ENCODE assay signal across 20 mouse cellular contexts in the genomic region with DNA sequence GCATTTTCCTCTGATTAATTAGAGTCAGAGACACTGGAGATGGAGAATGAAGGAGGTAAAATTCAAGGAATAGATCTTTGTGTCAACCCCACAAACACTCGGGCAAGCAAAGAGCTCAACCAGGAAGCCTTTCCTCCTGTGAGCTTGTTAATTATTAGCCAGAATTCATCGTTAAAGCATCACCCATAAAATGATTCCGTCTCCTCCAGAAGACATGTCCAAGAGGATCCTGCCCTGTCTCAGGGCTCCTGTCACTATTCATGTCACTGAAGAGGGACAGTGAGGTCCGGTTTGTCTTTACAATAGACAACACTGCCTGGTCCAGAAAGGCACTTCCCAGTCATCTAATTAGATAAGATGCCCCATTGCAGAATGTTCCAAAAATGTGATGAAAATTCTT. TPM values are rescaled to one million over a fixed set of nuclear protein-coding genes. Genes with fewer than 3 reads are reported as not detected.
"Had no signal": no experiment of that assay in that cellular context is flagged by ENCODE, and none has a peak within 500 bp of the region (broad histone marks: within the 10 kb centered on the region; RNA-seq: fewer than 3 reads in every experiment).

No protein-coding gene starts in this region.

- H3K27ac ChIP-seq: midbrain, embryonic 12.5 days; neural tube, embryonic 13.5 days; neural tube, embryonic 15.5 days had no signal

- ATAC-seq: midbrain, embryonic 16.5 days had no signal

- H3K9me3 ChIP-seq: midbrain, embryonic 10.5 days; midbrain, embryonic 12.5 days; neural tube, embryonic 13.5 days; neural tube, embryonic 15.5 days had no signal

- DNase-seq: lung, embryonic 14.5 days; lung, postnatal 10 days; lung, postnatal 4 days; midbrain, embryonic 14.5 days; right cerebral cortex, adult 18-20 months; right cerebral cortex, postnatal 25 days; right cerebral cortex, postnatal 4 days; spleen, adult 18-20 months; thymus, adult 18-20 months; thymus, postnatal 14 days; thymus, postnatal 36 days had no signal

- H3K4me2 ChIP-seq: lung, embryonic 14.5 days; midbrain, embryonic 12.5 days; neural tube, embryonic 13.5 days; neural tube, embryonic 15.5 days had no signal

- H3K27me3 ChIP-seq: midbrain, embryonic 12.5 days; neural tube, embryonic 13.5 days; neural tube, embryonic 15.5 days had no signal

- H3K9ac ChIP-seq: lung, embryonic 14.5 days; midbrain, embryonic 12.5 days; neural tube, embryonic 13.5 days; neural tube, embryonic 15.5 days had no signal

- H3K4me1 ChIP-seq: midbrain, embryonic 12.5 days had no signal

- H3K4me3 ChIP-seq: midbrain, embryonic 10.5 days; midbrain, embryonic 12.5 days; myocyte; neural tube, embryonic 13.5 days; neural tube, embryonic 15.5 days had no signal

- H3K36me3 ChIP-seq: midbrain, embryonic 10.5 days; midbrain, embryonic 12.5 days; neural tube, embryonic 13.5 days; neural tube, embryonic 15.5 days had no signal

RNA-seq across cellular contexts. Expression of gene Rgs7, which starts 7.2 kb away (rescaled TPM):
- total RNA-seq: megakaryocyte, adult 5-6 weeks; megakaryocyte-erythroid progenitor cell, adult 5-6 weeks had no signal
- polyA plus RNA-seq: thymus, postnatal 0 days had no signal
